In the genomic region with DNA sequence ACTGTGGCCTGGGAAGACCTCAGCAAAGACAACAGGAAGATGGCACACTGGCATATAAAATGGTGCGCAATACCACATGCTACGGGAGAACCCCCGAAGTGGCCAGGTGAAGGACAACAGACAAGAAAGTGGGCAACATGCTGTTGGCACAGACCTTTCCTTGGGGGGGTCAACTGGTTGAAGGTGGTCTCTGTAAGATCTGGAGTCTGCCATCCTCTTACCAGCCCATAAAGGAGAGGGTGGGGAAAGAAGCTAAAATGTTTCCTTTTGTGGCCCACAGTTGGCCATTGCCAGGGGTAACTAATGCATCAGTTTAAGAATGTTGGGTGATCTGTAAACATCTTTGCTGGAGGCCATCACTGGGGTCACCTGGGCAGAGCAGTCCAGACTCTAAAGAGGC, we compare ENCODE assay signal across 34 mouse cellular contexts.
"Had no signal": no experiment of that assay in that cellular context is flagged by ENCODE, and none has a peak within 500 bp of the region (broad histone marks: within the 10 kb centered on the region; RNA-seq: fewer than 3 reads in every experiment).

No protein-coding gene starts in this region.

- ATAC-seq: hindbrain, embryonic 16.5 days; hindbrain, postnatal 0 days; inflammation-experienced regulatory T-cells, adult 6 months; intestine, embryonic 15.5 days; intestine, embryonic 16.5 days; intestine, postnatal 0 days had no signal

- H3K36me3 ChIP-seq: heart, embryonic 10.5 days; heart, embryonic 12.5 days; heart, embryonic 13.5 days; heart, embryonic 15.5 days; hindbrain, embryonic 10.5 days; hindbrain, embryonic 12.5 days; hindbrain, embryonic 13.5 days; hindbrain, embryonic 15.5 days; intestine, embryonic 15.5 days; kidney, embryonic 15.5 days had no signal

- H3K4me2 ChIP-seq: heart, embryonic 11.5 days; heart, embryonic 12.5 days; heart, embryonic 13.5 days; heart, embryonic 15.5 days; hindbrain, embryonic 12.5 days; hindbrain, embryonic 13.5 days; hindbrain, embryonic 14.5 days; hindbrain, embryonic 15.5 days; intestine, embryonic 15.5 days; kidney, embryonic 15.5 days had no signal

- DNase-seq: heart, postnatal 10 days; heart, postnatal 14 days; heart, postnatal 36 days; kidney, adult 11 months; kidney, adult 18-20 months; kidney, adult 2 months; kidney, adult 8-10 months; kidney, adult 9 months; kidney, postnatal 10 days; kidney, postnatal 14 days; kidney, postnatal 25 days; kidney, postnatal 36 days; kidney, postnatal 4 days; layer of hippocampus, adult 9-11 months; layer of hippocampus, postnatal 36 days had no signal

- H3K4me1 ChIP-seq: heart, embryonic 12.5 days; heart, embryonic 13.5 days; heart, embryonic 15.5 days had no signal

- H3K27ac ChIP-seq: heart, embryonic 10.5 days; heart, embryonic 13.5 days; heart, embryonic 15.5 days; hindbrain, embryonic 10.5 days; hindbrain, embryonic 12.5 days; hindbrain, embryonic 13.5 days; hindbrain, embryonic 14.5 days; hindbrain, embryonic 15.5 days; hindbrain, postnatal 0 days; intestine, embryonic 15.5 days; kidney, embryonic 15.5 days; kidney, postnatal 0 days; layer of hippocampus, adult 2 months had no signal

- H3K9ac ChIP-seq: heart, embryonic 12.5 days; heart, embryonic 13.5 days; heart, embryonic 15.5 days; hindbrain, embryonic 12.5 days; hindbrain, embryonic 13.5 days; hindbrain, embryonic 14.5 days; hindbrain, embryonic 15.5 days; intestine, embryonic 15.5 days; kidney, embryonic 15.5 days had no signal

- H3K4me3 ChIP-seq: heart, embryonic 10.5 days; heart, embryonic 12.5 days; heart, embryonic 13.5 days; heart, embryonic 15.5 days; hindbrain, embryonic 10.5 days; hindbrain, embryonic 12.5 days; hindbrain, embryonic 13.5 days; hindbrain, embryonic 15.5 days; intestine, embryonic 15.5 days; kidney, embryonic 15.5 days; layer of hippocampus, adult 2 months had no signal

- H3K9me3 ChIP-seq: heart, embryonic 10.5 days; heart, embryonic 13.5 days; heart, embryonic 15.5 days; hindbrain, embryonic 12.5 days; hindbrain, embryonic 13.5 days; hindbrain, embryonic 15.5 days; intestine, embryonic 15.5 days; kidney, embryonic 15.5 days had no signal

- H3K27me3 ChIP-seq: heart, embryonic 12.5 days; heart, embryonic 15.5 days; intestine, embryonic 15.5 days had no signal
